Mouse (Mus musculus) CD4-positive, CD25-positive, alpha-beta regulatory T cell, adult 9 weeks (primary cell): ENCODE measurements around the gene Mcoln2. TPM values are rescaled to one million over a fixed set of nuclear protein-coding genes. Genes with fewer than 3 reads are reported as not detected.

Experiments
- polyA plus RNA-seq: library from polyadenylated mRNA; unstranded; fragments of 100-300 nt; shearing (Covaris generic); gene quantifications from one replicate; pipeline ENCODE4 v1.2.1, GENCODE M21; 2017

Gene Mcoln2
- polyA plus RNA-seq = 2.5 TPM

DNA sequence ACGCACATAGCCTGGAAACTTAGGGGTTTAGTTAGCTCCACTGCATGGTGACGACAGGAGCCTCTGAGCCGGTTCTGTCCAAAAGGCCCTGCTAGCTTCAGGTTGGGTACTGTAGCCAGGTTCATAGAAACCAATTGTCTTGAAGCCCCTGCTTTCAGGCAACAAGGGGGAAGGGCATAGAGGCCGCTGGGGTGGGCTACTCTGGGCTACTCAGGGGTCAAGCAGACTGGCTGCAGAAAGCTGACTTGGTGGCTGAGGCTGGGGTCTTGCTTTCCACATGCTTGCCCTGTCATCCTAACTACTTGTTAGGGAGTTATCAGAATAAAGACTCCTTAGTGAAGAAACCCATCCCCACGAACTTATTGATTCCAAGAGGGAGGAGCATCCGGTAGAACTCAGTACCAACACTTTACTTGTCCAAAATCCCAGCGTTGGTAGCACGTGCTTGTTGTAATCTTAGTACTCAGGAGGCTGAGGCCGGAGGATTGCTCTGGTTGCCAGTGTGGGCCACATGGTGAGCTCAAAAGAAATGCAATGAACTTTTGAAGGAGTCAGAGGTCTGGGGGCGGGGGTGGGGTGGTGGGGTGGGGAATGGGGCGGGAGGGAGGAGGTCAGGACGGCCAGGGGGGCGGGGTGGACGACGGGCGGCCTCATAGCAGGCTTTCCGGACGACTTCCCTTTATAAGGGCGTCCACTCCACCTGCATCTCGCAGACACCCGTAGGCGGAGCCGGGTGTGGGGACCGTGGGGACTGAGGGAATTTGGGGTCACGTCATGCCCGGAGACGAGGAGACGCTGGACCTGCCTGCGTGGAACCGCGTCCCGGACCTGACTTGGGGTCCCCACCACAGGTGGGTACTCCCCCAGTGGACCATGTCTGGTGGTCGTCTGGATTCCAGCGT is at the start of gene Mcoln2:
Gene Mcoln2, plus strand, starts transcription at position 678 of the 902 bp plus-strand sequence.

DNA sequence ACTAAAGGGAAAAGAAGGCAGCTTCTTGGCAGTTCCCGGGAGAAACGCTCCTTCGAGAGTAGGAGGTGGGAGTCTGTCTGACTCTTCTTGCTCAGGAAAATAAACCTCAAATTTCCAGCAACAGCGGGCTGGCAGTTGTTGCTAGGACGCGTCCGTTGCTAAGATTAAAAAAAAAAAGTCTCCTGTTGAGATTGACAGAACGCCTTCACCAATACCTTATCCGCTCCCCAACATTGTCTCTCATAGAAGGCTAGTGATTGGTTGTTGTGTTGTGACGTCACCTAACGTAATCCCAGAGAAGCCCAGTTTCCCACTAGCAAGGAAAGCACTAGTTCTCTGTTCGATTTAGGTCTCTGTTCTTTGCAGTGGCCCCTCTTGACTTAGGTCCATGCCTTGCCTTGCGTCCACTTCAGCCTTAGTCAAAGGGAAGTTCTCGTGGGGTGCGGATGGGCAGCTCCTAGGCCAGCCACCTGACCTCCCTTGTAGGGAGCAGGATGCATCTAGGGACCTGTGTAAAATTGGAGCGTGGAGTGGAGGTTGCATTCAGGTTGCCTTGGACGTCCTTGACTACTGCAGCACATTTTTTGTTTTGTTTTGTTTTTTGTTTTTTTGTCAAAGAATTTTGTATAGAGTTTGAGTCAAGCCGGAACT is 41.6 kb upstream of the Mcoln2 start, which contains the start of gene Wdr63:
Gene Wdr63, minus strand, starts transcription at position 210 of the 651 bp plus-strand sequence.

DNA sequence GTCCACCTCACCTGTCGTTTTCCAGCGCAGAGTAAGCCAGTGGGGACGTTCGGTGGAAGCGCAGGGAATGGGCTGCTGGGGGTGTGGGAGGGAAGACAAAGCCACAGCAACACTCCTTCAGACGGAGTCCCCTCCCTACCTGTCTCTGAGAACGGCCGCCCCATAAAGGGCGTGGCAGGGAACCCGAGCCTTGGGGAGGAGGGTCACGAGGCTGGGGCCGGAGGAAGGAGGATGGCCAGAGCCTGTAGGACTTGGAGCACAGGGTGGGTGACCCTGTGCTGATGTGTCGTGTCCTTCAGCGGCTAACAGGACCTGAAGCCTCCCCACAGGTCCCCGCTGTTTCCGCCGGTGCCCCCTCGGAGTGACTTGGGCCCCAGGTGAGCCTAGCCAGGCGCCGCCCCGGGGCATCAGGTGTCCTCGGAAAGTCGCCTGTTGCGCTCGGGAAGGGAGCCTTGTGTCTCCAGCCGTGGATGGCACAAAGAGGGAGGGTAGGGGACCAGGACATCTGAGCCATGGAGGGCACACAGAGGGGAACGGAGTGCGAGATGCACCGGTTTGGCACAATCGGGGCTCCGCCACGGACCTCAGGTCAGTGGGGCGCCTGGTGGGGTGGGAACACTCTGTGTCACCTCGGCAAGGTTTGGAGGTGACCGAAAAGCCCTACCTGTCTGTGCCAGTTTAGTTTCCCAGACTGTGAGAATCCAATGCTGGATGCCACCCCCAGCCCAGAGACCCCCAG is 32.2 kb upstream of the Mcoln2 start, which contains the start of gene Mcoln3:
Gene Mcoln3, plus strand, starts transcription at position 193 of the 739 bp plus-strand sequence.

DNA sequence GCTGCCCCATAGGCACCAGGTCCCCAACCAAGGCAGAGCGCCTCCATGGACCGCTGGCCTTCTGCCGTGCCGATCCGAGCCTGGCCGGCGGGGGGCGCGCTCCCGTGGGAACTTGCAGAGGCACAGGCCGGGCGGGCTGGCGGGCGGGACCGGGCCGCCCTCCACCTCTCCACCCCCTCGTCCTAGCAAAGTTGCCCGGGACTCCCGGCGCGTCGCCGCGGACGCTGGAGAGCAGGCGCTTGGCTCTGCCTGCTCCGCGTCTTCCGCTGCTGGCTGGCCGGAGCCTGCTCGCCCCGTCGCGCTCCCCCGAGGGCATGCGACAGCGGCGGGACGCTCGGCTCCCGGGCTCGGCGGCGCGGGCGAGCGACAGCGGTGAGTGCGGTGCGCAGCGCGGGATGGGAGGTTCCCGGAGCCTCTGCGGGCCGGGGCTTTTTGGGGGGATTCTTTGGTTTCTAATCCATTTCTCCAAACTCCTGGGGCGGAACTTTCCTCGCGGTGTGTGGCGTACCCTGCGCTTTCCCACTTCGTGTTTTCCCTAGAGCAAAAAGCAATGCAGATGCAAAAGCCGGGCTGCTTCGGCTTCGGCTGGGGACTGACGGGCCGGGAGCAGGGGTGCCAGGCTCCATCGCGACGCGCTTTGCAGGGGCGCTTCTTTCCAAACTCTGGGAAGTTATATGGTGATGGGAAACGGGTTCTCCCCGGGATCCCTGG is 71.3 kb downstream of the Mcoln2 start, which contains the start of gene Lpar3:
Gene Lpar3, plus strand, starts transcription at position 188 of the 711 bp plus-strand sequence.

Other genes with a start within 250 kb of the Mcoln2 start
- 114 TPM for gene Bcl10, start 227.0 kb upstream of the Mcoln2 start, polyA plus RNA-seq
- 17.1 TPM for gene 2410004B18Rik, start 211.8 kb upstream of the Mcoln2 start, polyA plus RNA-seq
- 0.10 TPM for gene Syde2, start 162.0 kb upstream of the Mcoln2 start, polyA plus RNA-seq
- not detected for gene Wdr63, start 41.7 kb upstream of the Mcoln2 start, polyA plus RNA-seq
- gene Mcoln3, start 32.4 kb upstream of the Mcoln2 start, polyA plus RNA-seq = 7.4 TPM
- not detected for gene Lpar3, start 71.1 kb downstream of the Mcoln2 start, polyA plus RNA-seq